Mouse (Mus musculus) spleen, adult 2 months (tissue): ENCODE results near the gene Vwa3b.

Experiments used
- CTCF ChIP-seq: fragments of 200-500 bp; IDR thresholded peaks from 2 replicates; pipeline ENCODE4 v1.5.1; 2011; ENCODE audit warnings: mild to moderate bottlenecking, inconsistent platforms; ENCODE audit not compliant: insufficient read depth, insufficient read length, insufficient replicate concordance; ENCODE audit errors: extremely low read depth
- POLR2A ChIP-seq: fragments of 200-500 bp; IDR thresholded peaks from 2 replicates; pipeline ENCODE4 v1.6.1; 2011; ENCODE audit warnings: low read depth, low read length, inconsistent platforms

GRCm38 (mm10) chr1:37132433-37132832, 106.0 kb downstream of the Vwa3b start:
- TF ChIP-seq CTCF (no peak), POLR2A (no peak)
